Mouse (Mus musculus): ENCODE results near the gene Grn.

DNA sequence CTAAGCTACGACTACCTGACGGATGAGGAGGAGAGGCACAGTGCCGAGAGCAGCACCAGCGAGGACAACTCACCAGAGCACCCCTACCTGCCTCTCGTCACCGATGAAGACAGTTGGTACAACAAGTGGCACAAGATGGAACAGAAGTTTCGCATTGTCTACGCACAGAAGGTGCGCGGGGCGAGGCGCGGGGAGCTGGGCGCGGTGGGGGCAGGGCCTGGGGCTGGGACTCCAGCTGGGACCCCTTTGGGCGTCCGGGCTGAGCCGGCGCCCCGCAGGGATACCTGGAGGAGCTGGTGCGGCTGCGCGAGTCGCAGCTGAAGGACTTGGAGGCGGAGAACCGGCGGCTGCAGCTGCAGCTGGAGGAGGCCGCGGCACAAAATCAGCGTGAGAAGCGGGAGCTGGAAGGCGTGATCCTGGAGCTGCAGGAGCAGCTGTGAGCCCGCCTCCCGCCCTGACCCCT lies 30.5 kb upstream of the Grn start:
- TF ChIP-seq POLR2A (IDR thresholded peaks at IDR 0.05; ENCODE audit: insufficient read length, low read depth) (no peak), USF1 (IDR thresholded peaks at IDR 0.05; ENCODE audit: low read depth) (no peak)
